In the genomic region with DNA sequence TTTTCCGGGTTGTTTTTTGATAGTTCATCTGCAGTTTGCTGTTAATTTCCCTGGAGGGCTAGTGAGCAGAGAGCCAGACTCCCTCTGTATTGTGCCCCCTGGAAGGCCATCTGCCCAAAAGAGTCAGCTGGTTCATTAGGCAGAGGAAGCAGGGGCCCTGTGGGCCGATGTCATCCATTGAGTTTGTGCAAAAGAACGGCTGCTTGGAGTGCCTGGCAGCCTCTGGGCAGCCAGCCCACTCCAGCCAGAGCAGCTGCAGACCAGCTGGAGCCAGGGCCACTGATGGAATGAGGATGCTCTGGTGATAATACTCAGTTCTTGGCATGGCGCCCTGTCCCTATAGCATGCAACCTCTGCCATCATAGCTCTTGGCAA, we compare ENCODE assay signal across 8 mouse cellular contexts. TPM values are rescaled to one million over a fixed set of nuclear protein-coding genes. Genes with fewer than 3 reads are reported as not detected.
DNase-seq lines count a peak whose midpoint lies in the region; ATAC-seq lines count a peak whose summit lies in the region.

No protein-coding gene starts in this region.

- no peaks in the 10 kb centered on the region for H3K27me3 ChIP-seq in midbrain, embryonic 11.5 days (ENCODE audit: control insufficient read depth, insufficient read depth, low read length)
- H3K27me3 ChIP-seq in midbrain, embryonic 10.5 days (ENCODE audit: low read depth, poor library complexity, severe bottlenecking) = peaks cover 26% of the 10 kb centered on the region
- peaks cover 37% of the 10 kb centered on the region for H3K27me3 ChIP-seq in hindbrain, embryonic 13.5 days
- H3K27me3 ChIP-seq in lung, embryonic 16.5 days (ENCODE audit: control insufficient read depth, insufficient read depth, low read depth, low read length) = no peaks in the 10 kb centered on the region

- no peak overlapping the region for H3K27ac ChIP-seq in midbrain, embryonic 11.5 days (ENCODE audit: low read depth, low read length)
- no peak overlapping the region for H3K27ac ChIP-seq in midbrain, embryonic 10.5 days (replicated peaks)
- peak overlapping the region; percentile 30; the same call in 1 of the 2 replicates for H3K27ac ChIP-seq in hindbrain, embryonic 13.5 days
- H3K27ac ChIP-seq in lung, embryonic 16.5 days (ENCODE audit: low read length) = peak overlapping the region; percentile 3; the same call in 1 of the 2 replicates

- H3K4me1 ChIP-seq in midbrain, embryonic 11.5 days (ENCODE audit: control insufficient read depth, insufficient read depth, low read length) = peaks cover 6% of the 10 kb centered on the region; the same call in 1 of the 2 replicates
- peaks cover 42% of the 10 kb centered on the region for H3K4me1 ChIP-seq in midbrain, embryonic 10.5 days
- peaks cover 31% of the 10 kb centered on the region for H3K4me1 ChIP-seq in hindbrain, embryonic 13.5 days (replicated peaks)
- H3K4me1 ChIP-seq in lung, embryonic 16.5 days (replicated peaks; ENCODE audit: control insufficient read depth, insufficient read depth, low read length) = peaks cover 23% of the 10 kb centered on the region

- DNase-seq in adrenal gland, adult (ENCODE audit: inconsistent age in 2 of 2, low spot score in 1 of 2) = peak; percentile 73 to 79
- no peak for DNase-seq in adrenal gland, postnatal 4 days (ENCODE audit: low spot score in 2 of 2)
- DNase-seq in midbrain, embryonic 11.5 days (ENCODE audit: low spot score, missing footprints) = peak; percentile 82
- no peak for DNase-seq in midbrain, embryonic 10.5 days (ENCODE audit: low spot score)
- peak; percentile 56 for DNase-seq in right cerebral cortex, postnatal 14 days
- DNase-seq in spleen, adult 18-20 months = no peak

- H3K9ac ChIP-seq in midbrain, embryonic 11.5 days (ENCODE audit: low read length) = no peak overlapping the region
- no peak overlapping the region for H3K9ac ChIP-seq in hindbrain, embryonic 13.5 days
- H3K9ac ChIP-seq in lung, embryonic 16.5 days (ENCODE audit: low read length) = no peak overlapping the region

- no peak for ATAC-seq in midbrain, embryonic 11.5 days (ENCODE audit: low FRiP score)
- peak; percentile 72 for ATAC-seq in hindbrain, embryonic 13.5 days (ENCODE audit: low FRiP score)
- peak; percentile 37; the same call in 1 of the 2 replicates for ATAC-seq in lung, embryonic 16.5 days (ENCODE audit: low read depth)

- no peaks in the 10 kb centered on the region for H3K36me3 ChIP-seq in midbrain, embryonic 11.5 days (ENCODE audit: control insufficient read depth, insufficient read depth, low read length)
- H3K36me3 ChIP-seq in midbrain, embryonic 10.5 days = no peaks in the 10 kb centered on the region
- H3K36me3 ChIP-seq in hindbrain, embryonic 13.5 days = no peaks in the 10 kb centered on the region
- no peaks in the 10 kb centered on the region for H3K36me3 ChIP-seq in lung, embryonic 16.5 days (ENCODE audit: control insufficient read depth, insufficient read depth, low read length)

- H3K4me3 ChIP-seq in midbrain, embryonic 11.5 days (ENCODE audit: low read depth, low read length) = no peak overlapping the region
- no peak overlapping the region for H3K4me3 ChIP-seq in midbrain, embryonic 10.5 days
- H3K4me3 ChIP-seq in hindbrain, embryonic 13.5 days = no peak overlapping the region
- H3K4me3 ChIP-seq in lung, embryonic 16.5 days (ENCODE audit: low read length) = no peak overlapping the region

- no peaks in the 10 kb centered on the region for H3K9me3 ChIP-seq in midbrain, embryonic 11.5 days (ENCODE audit: control insufficient read depth, low read length)
- H3K9me3 ChIP-seq in midbrain, embryonic 10.5 days (replicated peaks) = no peaks in the 10 kb centered on the region
- H3K9me3 ChIP-seq in hindbrain, embryonic 13.5 days = no peaks in the 10 kb centered on the region
- H3K9me3 ChIP-seq in lung, embryonic 16.5 days (ENCODE audit: control insufficient read depth, low read length) = no peaks in the 10 kb centered on the region

- no peak overlapping the region for H3K4me2 ChIP-seq in midbrain, embryonic 11.5 days
- no peak overlapping the region for H3K4me2 ChIP-seq in hindbrain, embryonic 13.5 days
- H3K4me2 ChIP-seq in lung, embryonic 16.5 days (ENCODE audit: low read depth, low read length) = no peak overlapping the region

- WGBS in midbrain, embryonic 11.5 days = 68% methylated on average over 4 of the region's 4 CpGs
- WGBS in midbrain, embryonic 10.5 days = 64% methylated on average over 4 of the region's 4 CpGs
- WGBS in hindbrain, embryonic 13.5 days = 24% methylated on average over 4 of the region's 4 CpGs
- 40% methylated on average over 4 of the region's 4 CpGs for WGBS in lung, embryonic 16.5 days

RNA-seq across cellular contexts. Expression of a gene that starts 20.6 kb away (rescaled TPM):
- total RNA-seq in adrenal gland, postnatal 4 days (2021) = 10 to 100 TPM; 53.1 to 95.2 TPM
- 9.6 and 10.3 TPM in 2 replicates for polyA plus RNA-seq in midbrain, embryonic 11.5 days (2014; fragmentation: Nextera tagmentation; extraction: Ambion mirVana)
- polyA plus RNA-seq in midbrain, embryonic 10.5 days (2016; fragmentation: Nextera tagmentation; extraction: Ambion mirVana) = 11.4 and 13.3 TPM in 2 replicates
- polyA plus RNA-seq in hindbrain, embryonic 13.5 days (2015; fragmentation: Nextera tagmentation; extraction: Ambion mirVana) = 8.0 TPM in 2 replicates
- polyA plus RNA-seq in lung, embryonic 16.5 days (2015; fragmentation: Nextera tagmentation; extraction: Ambion mirVana) = 72.0 and 91.8 TPM in 2 replicates

Comparison
In these comparisons a context has a peak if more than half of its experiments do, and no peak if none do; other contexts are left out.
1. DNase-seq: peak in adrenal gland, adult (2 of 2), midbrain, embryonic 11.5 days (single experiment) and right cerebral cortex, postnatal 14 days (single experiment); none in adrenal gland, postnatal 4 days (0 of 2), midbrain, embryonic 10.5 days (single experiment) and spleen, adult 18-20 months (0 of 2).
2. H3K27ac ChIP-seq: peak in hindbrain, embryonic 13.5 days (single experiment) and lung, embryonic 16.5 days (single experiment); none in midbrain, embryonic 11.5 days (single experiment) and midbrain, embryonic 10.5 days (single experiment).